Mouse (Mus musculus) MEL (cell line): ENCODE results near the gene Acta1.

Source experiments
- CTCF ChIP-seq, 3 experiments: IDR thresholded peaks in 2 of 3; conservative IDR thresholded peaks in 1 of 3; 2 replicates each; pipeline ENCODE4 v1.5.1; 2011 to 2012; ENCODE audit warnings: low read length in 3 of 3, low read depth in 2 of 3, mild to moderate bottlenecking in 2 of 3, improper control_type of control experiment in 1 of 3, inconsistent platforms in 1 of 3, mixed read lengths in 1 of 3, moderate library complexity in 1 of 3; ENCODE audit not compliant: control insufficient read depth in 1 of 3, insufficient read depth in 1 of 3, poor library complexity in 1 of 3, severe bottlenecking in 1 of 3
- EP300 ChIP-seq, 2 experiments: IDR thresholded peaks; 2 replicates each; pipeline ENCODE4 v1.6.1; 2011; ENCODE audit warnings: improper control_type of control experiment in 2 of 2, low read length in 2 of 2, low read depth in 1 of 2, mild to moderate bottlenecking in 1 of 2
- GABPA ChIP-seq: IDR thresholded peaks from 2 replicates; pipeline ENCODE4 v1.6.1; 2012; ENCODE audit warnings: low read depth, mild to moderate bottlenecking, inconsistent platforms, low read length, improper control_type of control experiment, moderate library complexity
- HCFC1 ChIP-seq: IDR thresholded peaks from 2 replicates; pipeline ENCODE4 v1.6.1; 2012; ENCODE audit warnings: low read depth, mild to moderate bottlenecking, inconsistent platforms, low read length, improper control_type of control experiment, moderate library complexity
- KAT2A ChIP-seq: conservative IDR thresholded peaks from 2 replicates; pipeline ENCODE4 v1.6.1; 2012; ENCODE audit warnings: low read depth, low read length, improper control_type of control experiment, inconsistent platforms
- POLR2A ChIP-seq, 2 experiments: IDR thresholded peaks; 2 replicates each; pipeline ENCODE4 v1.6.1; 2011 to 2012; ENCODE audit warnings: low read length in 2 of 2, mild to moderate bottlenecking in 2 of 2, control low read depth in 1 of 2, improper control_type of control experiment in 1 of 2, low read depth in 1 of 2, moderate library complexity in 1 of 2; ENCODE audit not compliant: control insufficient read depth in 1 of 2, insufficient read depth in 1 of 2, poor library complexity in 1 of 2
- POLR2AphosphoS2 ChIP-seq: IDR thresholded peaks from 2 replicates; pipeline ENCODE4 v1.6.1; 2011; ENCODE audit warnings: low read length, improper control_type of control experiment
- RAD21 ChIP-seq: IDR thresholded peaks from 2 replicates; pipeline ENCODE4 v1.6.1; 2011; ENCODE audit warnings: mild to moderate bottlenecking, low read depth, low read length, improper control_type of control experiment
- USF2 ChIP-seq, 2 experiments: IDR thresholded peaks; 2 replicates each; pipeline ENCODE4 v1.6.1; 2011 to 2012; ENCODE audit warnings: improper control_type of control experiment in 2 of 2, low read length in 2 of 2, borderline replicate concordance in 1 of 2, inconsistent platforms in 1 of 2, low read depth in 1 of 2, mild to moderate bottlenecking in 1 of 2; ENCODE audit not compliant: insufficient read depth in 1 of 2

DNA sequence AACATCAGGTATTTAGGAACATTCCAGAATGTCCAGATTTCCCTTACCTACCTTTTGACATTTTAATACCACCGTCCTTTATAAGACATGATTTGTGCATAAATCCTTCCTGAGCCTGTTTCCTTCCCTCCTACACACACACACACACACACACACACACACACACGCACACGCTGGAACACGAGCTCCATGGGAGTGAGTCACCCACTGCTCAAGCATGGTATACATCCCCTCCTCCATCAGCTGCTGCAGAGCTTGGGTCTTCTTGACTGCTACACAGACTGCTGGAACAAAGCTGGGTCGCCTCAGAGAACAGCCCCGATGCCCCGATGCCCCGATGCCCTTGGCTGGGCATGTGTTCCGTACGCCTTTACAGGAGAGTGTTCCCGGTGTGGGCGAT is 48.0 kb downstream of the Acta1 start:
- TF ChIP-seq EP300 (IDR thresholded peaks at IDR 0.05; ENCODE audit: low read depth in 1 of 2, low read length in 2 of 2) (no peak), POLR2AphosphoS2 (no peak), RAD21 (no peak), KAT2A (no peak), POLR2A (IDR thresholded peaks at IDR 0.05; ENCODE audit: control insufficient read depth in 1 of 2, insufficient read depth in 1 of 2, low read depth in 1 of 2, low read length in 2 of 2, poor library complexity in 1 of 2) (no peak), CTCF (IDR thresholded peaks at IDR 0.05 in 2 of 3, conservative IDR thresholded peaks at IDR 0.05 in 1 of 3; ENCODE audit: control insufficient read depth in 1 of 3, insufficient read depth in 1 of 3, low read depth in 2 of 3, low read length in 3 of 3, poor library complexity in 1 of 3, severe bottlenecking in 1 of 3) (no peak), USF2 (IDR thresholded peaks at IDR 0.05; ENCODE audit: borderline replicate concordance in 1 of 2, insufficient read depth in 1 of 2, low read depth in 1 of 2, low read length in 2 of 2) (no peak), HCFC1 (no peak), GABPA (no peak)
